Mouse (Mus musculus) MEL (cell line): ENCODE data around the gene Ccnh. TPM values are rescaled to one million over a fixed set of nuclear protein-coding genes. Genes with fewer than 3 reads are reported as not detected.
"Not testable (repeated sequence)": the region's sequence is repeated elsewhere in the genome, so short reads cannot be mapped to it uniquely, and the experiment has no call there.

Experiments used
- DNase-seq: peaks from one replicate; pipeline ENCODE4 v3.0.0; 2011; ENCODE audit warnings: low read depth, low spot score
- H3K27ac ChIP-seq: 2 replicates; pipeline ENCODE4 v1.5.1; 2012; ENCODE audit warnings: low read depth, mild to moderate bottlenecking, control low read depth, low read length, moderate library complexity; ENCODE audit not compliant: control insufficient read depth
- H3K27me3 ChIP-seq, 2 experiments: fragments of 150-350 bp in 1 of 2; sonication (generic) in 1 of 2; 2 replicates each; pipeline ENCODE4 v1.6.1; 2012; ENCODE audit warnings: low read length in 2 of 2, mild to moderate bottlenecking in 2 of 2, improper control_type of control experiment in 1 of 2, moderate library complexity in 1 of 2; ENCODE audit not compliant: insufficient read depth in 2 of 2, control insufficient read depth in 1 of 2
- H3K36me3 ChIP-seq, 2 experiments: 2 replicates each; pipeline ENCODE4 v1.6.1; 2012 to 2014; ENCODE audit warnings: low read length in 2 of 2, improper control_type of control experiment in 1 of 2, inconsistent platforms in 1 of 2, mild to moderate bottlenecking in 1 of 2; ENCODE audit not compliant: insufficient read depth in 2 of 2, control insufficient read depth in 1 of 2
- H3K4me1 ChIP-seq, 2 experiments: fragments of 150-350 bp in 1 of 2; sonication (generic) in 1 of 2; 2 replicates each; pipeline ENCODE4 v1.6.1; 2012; ENCODE audit warnings: low read length in 2 of 2, improper control_type of control experiment in 1 of 2, mild to moderate bottlenecking in 1 of 2; ENCODE audit not compliant: insufficient read depth in 2 of 2, control insufficient read depth in 1 of 2
- H3K4me3 ChIP-seq, 2 experiments: fragments of 150-350 bp in 1 of 2; sonication (generic) in 1 of 2; 2 replicates each; pipeline ENCODE4 v1.5.1; 2012; ENCODE audit warnings: low read depth in 2 of 2, low read length in 2 of 2, mild to moderate bottlenecking in 2 of 2, moderate library complexity in 2 of 2, control low read depth in 1 of 2, improper control_type of control experiment in 1 of 2; ENCODE audit not compliant: control insufficient read depth in 1 of 2, insufficient read depth in 1 of 2
- H3K79me2 ChIP-seq: 2 replicates; pipeline ENCODE4 v1.6.1; 2012; ENCODE audit warnings: mild to moderate bottlenecking, low read length, moderate library complexity; ENCODE audit not compliant: control insufficient read depth, poor library complexity, insufficient read depth
- H3K9ac ChIP-seq: 2 replicates; pipeline ENCODE4 v1.6.1; 2012; ENCODE audit warnings: low read depth, mild to moderate bottlenecking, control low read depth, low read length, moderate library complexity; ENCODE audit not compliant: control insufficient read depth, poor library complexity, severe bottlenecking
- H3K9me3 ChIP-seq: fragments of 150-350 bp; sonication (generic); replicated peaks from 2 replicates; pipeline ENCODE4 v1.6.1; 2012; ENCODE audit warnings: mild to moderate bottlenecking, low read length, improper control_type of control experiment, moderate library complexity; ENCODE audit not compliant: insufficient read depth
- CHD1 ChIP-seq: IDR thresholded peaks from 2 replicates; pipeline ENCODE4 v1.6.1; 2012; ENCODE audit warnings: low read depth, mild to moderate bottlenecking, inconsistent platforms, low read length, improper control_type of control experiment
- CTCF ChIP-seq, 3 experiments: IDR thresholded peaks in 2 of 3; conservative IDR thresholded peaks in 1 of 3; 2 replicates each; pipeline ENCODE4 v1.5.1; 2011 to 2012; ENCODE audit warnings: low read length in 3 of 3, low read depth in 2 of 3, mild to moderate bottlenecking in 2 of 3, improper control_type of control experiment in 1 of 3, inconsistent platforms in 1 of 3, mixed read lengths in 1 of 3, moderate library complexity in 1 of 3; ENCODE audit not compliant: control insufficient read depth in 1 of 3, insufficient read depth in 1 of 3, poor library complexity in 1 of 3, severe bottlenecking in 1 of 3
- E2F4 ChIP-seq: IDR thresholded peaks from 2 replicates; pipeline ENCODE4 v1.6.1; 2011; ENCODE audit warnings: low read depth, low read length, improper control_type of control experiment, borderline replicate concordance
- ELF1 ChIP-seq: IDR thresholded peaks from 2 replicates; pipeline ENCODE4 v1.6.1; 2014; ENCODE audit warnings: low read depth, mild to moderate bottlenecking, inconsistent platforms, low read length, improper control_type of control experiment, moderate library complexity
- EP300 ChIP-seq, 2 experiments: IDR thresholded peaks; 2 replicates each; pipeline ENCODE4 v1.6.1; 2011; ENCODE audit warnings: improper control_type of control experiment in 2 of 2, low read length in 2 of 2, low read depth in 1 of 2, mild to moderate bottlenecking in 1 of 2
- GABPA ChIP-seq: IDR thresholded peaks from 2 replicates; pipeline ENCODE4 v1.6.1; 2012; ENCODE audit warnings: low read depth, mild to moderate bottlenecking, inconsistent platforms, low read length, improper control_type of control experiment, moderate library complexity
- GATA1 ChIP-seq: IDR thresholded peaks from 2 replicates; pipeline ENCODE4 v1.6.1; 2011; ENCODE audit warnings: low read depth, low read length, improper control_type of control experiment
- JUND ChIP-seq: IDR thresholded peaks from 2 replicates; pipeline ENCODE4 v1.6.1; 2011; ENCODE audit warnings: low read depth, mild to moderate bottlenecking, improper control_type of control experiment, low read length
- KAT2A ChIP-seq: conservative IDR thresholded peaks from 2 replicates; pipeline ENCODE4 v1.6.1; 2012; ENCODE audit warnings: low read depth, low read length, improper control_type of control experiment, inconsistent platforms
- MAFK ChIP-seq: IDR thresholded peaks from 2 replicates; pipeline ENCODE4 v1.6.1; 2011; ENCODE audit warnings: low read depth, mild to moderate bottlenecking, low read length, improper control_type of control experiment, borderline replicate concordance
- MAX ChIP-seq: IDR thresholded peaks from 2 replicates; pipeline ENCODE4 v1.6.1; 2011; ENCODE audit warnings: low read length, improper control_type of control experiment
- MYB ChIP-seq: IDR thresholded peaks from 2 replicates; pipeline ENCODE4 v1.6.1; 2011; ENCODE audit warnings: mild to moderate bottlenecking, low read depth, low read length, improper control_type of control experiment
- NELFE ChIP-seq: IDR thresholded peaks from 2 replicates; pipeline ENCODE4 v1.6.1; 2011; ENCODE audit warnings: low read depth, low read length, improper control_type of control experiment
- NRF1 ChIP-seq: IDR thresholded peaks from 2 replicates; pipeline ENCODE4 v1.6.1; 2014; ENCODE audit warnings: low read depth, mild to moderate bottlenecking, inconsistent platforms, low read length, improper control_type of control experiment, moderate library complexity; ENCODE audit not compliant: poor library complexity, insufficient read depth, severe bottlenecking
- POLR2A ChIP-seq, 2 experiments: IDR thresholded peaks; 2 replicates each; pipeline ENCODE4 v1.6.1; 2011 to 2012; ENCODE audit warnings: low read length in 2 of 2, mild to moderate bottlenecking in 2 of 2, control low read depth in 1 of 2, improper control_type of control experiment in 1 of 2, low read depth in 1 of 2, moderate library complexity in 1 of 2; ENCODE audit not compliant: control insufficient read depth in 1 of 2, insufficient read depth in 1 of 2, poor library complexity in 1 of 2
- POLR2AphosphoS2 ChIP-seq: IDR thresholded peaks from 2 replicates; pipeline ENCODE4 v1.6.1; 2011; ENCODE audit warnings: low read length, improper control_type of control experiment
- POLR2AphosphoS5 ChIP-seq: IDR thresholded peaks from 2 replicates; pipeline ENCODE4 v1.6.1; 2012; ENCODE audit warnings: low read depth, borderline replicate concordance, mild to moderate bottlenecking, inconsistent platforms, low read length, moderate library complexity, mixed read lengths
- RAD21 ChIP-seq: IDR thresholded peaks from 2 replicates; pipeline ENCODE4 v1.6.1; 2011; ENCODE audit warnings: mild to moderate bottlenecking, low read depth, low read length, improper control_type of control experiment
- RCOR1 ChIP-seq: IDR thresholded peaks from 2 replicates; pipeline ENCODE4 v1.6.1; 2012; ENCODE audit warnings: low read depth, mild to moderate bottlenecking, inconsistent platforms, low read length, improper control_type of control experiment
- SMC3 ChIP-seq: IDR thresholded peaks from 2 replicates; pipeline ENCODE4 v1.6.1; 2011; ENCODE audit warnings: low read depth, low read length, improper control_type of control experiment
- TAL1 ChIP-seq: IDR thresholded peaks from 2 replicates; pipeline ENCODE4 v1.6.1; 2012; ENCODE audit warnings: mild to moderate bottlenecking, inconsistent platforms, low read length, moderate library complexity, mixed read lengths
- TCF12 ChIP-seq: IDR thresholded peaks from 2 replicates; pipeline ENCODE4 v1.6.1; 2014; ENCODE audit warnings: low read depth, mild to moderate bottlenecking, inconsistent platforms, low read length, improper control_type of control experiment, moderate library complexity
- UBTF ChIP-seq: IDR thresholded peaks from 2 replicates; pipeline ENCODE4 v1.6.1; 2012; ENCODE audit warnings: low read depth, mild to moderate bottlenecking, inconsistent platforms, low read length, improper control_type of control experiment, moderate library complexity, borderline replicate concordance; ENCODE audit not compliant: insufficient read depth
- USF1 ChIP-seq: IDR thresholded peaks from 2 replicates; pipeline ENCODE4 v1.6.1; 2014; ENCODE audit warnings: low read depth, mild to moderate bottlenecking, inconsistent platforms, low read length, improper control_type of control experiment, moderate library complexity
- USF2 ChIP-seq, 2 experiments: IDR thresholded peaks; 2 replicates each; pipeline ENCODE4 v1.6.1; 2011 to 2012; ENCODE audit warnings: improper control_type of control experiment in 2 of 2, low read length in 2 of 2, borderline replicate concordance in 1 of 2, inconsistent platforms in 1 of 2, low read depth in 1 of 2, mild to moderate bottlenecking in 1 of 2; ENCODE audit not compliant: insufficient read depth in 1 of 2
- ZC3H11A ChIP-seq: IDR thresholded peaks from 2 replicates; pipeline ENCODE4 v1.6.1; 2012; ENCODE audit warnings: low read depth, mild to moderate bottlenecking, inconsistent platforms, low read length, improper control_type of control experiment
- ZKSCAN1 ChIP-seq: IDR thresholded peaks from 2 replicates; pipeline ENCODE4 v1.6.1; 2012; ENCODE audit warnings: low read depth, mild to moderate bottlenecking, inconsistent platforms, low read length, improper control_type of control experiment, moderate library complexity
- ZNF384 ChIP-seq: IDR thresholded peaks from 2 replicates; pipeline ENCODE4 v1.6.1; 2012; ENCODE audit warnings: low read depth, mild to moderate bottlenecking, inconsistent platforms, low read length, improper control_type of control experiment
- polyA plus RNA-seq, 2 experiments: library from polyadenylated mRNA; stranded (reverse) in 1 of 2; unstranded in 1 of 2; fragments of >175 nt in 1 of 2; fragments of >200 nt in 1 of 2; gene quantifications; 2 replicates each; pipeline versions ENCODE4 v1.2.1 to v1.2.4; 2012; ENCODE audit warnings: low replicate concordance in 2 of 2, low read depth in 1 of 2; ENCODE audit not compliant: insufficient read length in 2 of 2, insufficient read depth in 1 of 2, missing spikeins in 1 of 2
- total RNA-seq: library from RNA; depleted of rRNA; stranded (reverse); fragments of 300-350 nt; gene quantifications from 2 replicates; pipeline ENCODE4 v1.2.3, GENCODE M21; 2012

Ccnh gene
- total and polyA plus RNA-seq, 3 experiments: 77.3 to 101 TPM; not detected in 1

DNA sequence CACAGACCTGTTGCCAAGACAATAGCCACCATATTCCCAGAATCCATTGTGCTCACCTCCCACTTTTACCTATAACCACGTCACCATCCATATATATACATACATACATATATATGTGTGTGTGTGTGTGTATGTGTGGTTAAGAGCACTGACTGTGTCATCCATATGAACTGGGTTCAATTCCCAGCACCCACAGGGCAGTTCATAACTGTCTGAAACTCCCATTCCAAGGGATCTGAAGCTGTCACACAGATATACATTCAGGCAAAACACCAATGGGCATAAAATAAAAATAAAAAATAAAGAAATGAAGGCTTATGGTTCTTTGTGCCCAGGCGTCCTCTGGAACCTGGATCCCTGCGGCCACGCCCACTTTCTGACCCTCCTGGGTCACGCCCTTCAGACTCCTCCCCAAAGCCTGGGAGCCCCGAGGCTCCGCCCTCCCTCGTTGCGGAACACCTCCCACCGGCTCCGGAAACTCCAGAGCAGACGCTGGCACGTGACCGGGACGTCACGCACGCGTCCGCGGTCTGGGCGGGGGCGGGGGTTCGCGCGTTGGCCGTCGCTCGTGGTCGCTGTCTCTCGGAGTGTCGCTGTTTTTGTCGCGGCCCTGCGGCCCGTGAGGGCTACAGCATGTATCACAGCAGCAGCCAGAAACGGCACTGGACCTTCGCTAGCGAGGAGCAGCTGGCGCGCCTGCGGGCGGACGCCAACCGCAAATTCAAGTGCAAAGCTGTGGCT, at the start of gene Ccnh (continued):
- TF ChIP-seq UBTF (no peak), GATA1 (no peak), GABPA (no peak), ELF1 (peak; percentile 64), SMC3 (no peak)

DNA sequence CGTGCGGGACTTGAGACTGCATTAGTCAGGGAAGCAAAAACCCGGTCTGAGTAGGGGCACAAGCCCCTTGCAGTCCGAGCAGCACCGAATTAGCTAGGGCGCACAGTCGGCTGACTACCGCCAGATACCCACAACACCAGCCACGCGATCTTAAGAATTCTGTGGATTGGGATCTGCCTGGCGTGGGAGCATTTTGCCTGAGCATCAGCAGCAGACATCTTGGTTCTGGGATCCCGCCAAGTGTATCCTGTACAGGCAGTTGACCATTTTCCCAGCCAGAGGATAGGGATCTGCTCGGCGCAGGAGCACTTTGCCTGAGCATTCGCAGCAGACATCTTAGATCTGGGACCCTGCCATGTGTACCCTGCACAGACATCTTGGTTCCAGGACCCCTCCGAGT, 45.8 kb upstream of the Ccnh start:
- H3K9me3 ChIP-seq, H3K9ac ChIP-seq, H3K27ac ChIP-seq, DNase-seq, H3K36me3 ChIP-seq, H3K79me2 ChIP-seq, H3K4me1 ChIP-seq, H3K4me3 ChIP-seq, H3K27me3 ChIP-seq: not testable (repeated sequence)

- no peak for DNase-seq
- no peaks in the 10 kb centered on the region for H3K4me1 ChIP-seq
Observed at GRCm38 (mm10) chr13:85146471-85146870, 42.7 kb upstream of the Ccnh start.

DNA sequence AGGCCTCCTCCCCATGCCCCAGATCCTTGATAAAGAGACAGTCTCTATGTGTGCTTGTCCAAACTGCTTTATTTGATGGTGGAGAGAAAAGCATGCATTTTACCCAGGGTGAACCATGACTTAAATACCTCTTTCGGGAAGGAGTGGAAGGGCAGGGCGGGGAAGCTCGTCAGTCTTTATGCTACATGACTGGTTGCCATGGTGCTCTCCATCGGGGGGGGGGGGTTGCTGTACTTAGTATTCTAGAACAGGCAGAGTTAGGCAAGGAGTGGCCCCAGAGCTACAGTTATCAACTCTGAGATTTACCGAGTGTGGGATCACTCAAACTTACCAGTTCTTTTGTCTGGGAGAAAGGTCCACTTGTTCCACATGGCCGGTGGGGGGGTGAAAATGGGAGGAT, 34.5 kb upstream of the Ccnh start:
- H3K9me3 ChIP-seq: no peaks in the 10 kb centered on the region
- TF ChIP-seq USF1: no peak
- TF ChIP-seq NELFE: no peak
- TF ChIP-seq E2F4: no peak
- TF ChIP-seq POLR2AphosphoS2: no peak
- TF ChIP-seq SMC3: no peak
- TF ChIP-seq GABPA: no peak
- no peak for TF ChIP-seq RAD21
- no peak for TF ChIP-seq MAX
- no peak for TF ChIP-seq ELF1
- no peak for TF ChIP-seq ZC3H11A
- TF ChIP-seq TAL1: no peak
- TF ChIP-seq POLR2AphosphoS5: no peak
- no peak for TF ChIP-seq RCOR1
- TF ChIP-seq POLR2A (IDR thresholded peaks at IDR 0.05; ENCODE audit: control insufficient read depth in 1 of 2, insufficient read depth in 1 of 2, low read depth in 1 of 2, low read length in 2 of 2, poor library complexity in 1 of 2): no peak
- TF ChIP-seq MYB: no peak
- TF ChIP-seq TCF12: no peak

More at GRCm38 (mm10) chr13:85146471-85146870, 42.7 kb upstream of the Ccnh start:
- H3K4me3 ChIP-seq: no peak overlapping the region
- no peaks in the 10 kb centered on the region for H3K27me3 ChIP-seq
- no peaks in the 10 kb centered on the region for H3K36me3 ChIP-seq
- no peaks in the 10 kb centered on the region for H3K79me2 ChIP-seq
- H3K27ac ChIP-seq: no peak overlapping the region
- H3K9ac ChIP-seq: no peak overlapping the region
- no peak for TF ChIP-seq ZKSCAN1
- TF ChIP-seq MAFK: no peak
- TF ChIP-seq NRF1: no peak
- TF ChIP-seq RAD21: no peak
- TF ChIP-seq CHD1: no peak
- no peak for TF ChIP-seq EP300 (IDR thresholded peaks at IDR 0.05; ENCODE audit: low read depth in 1 of 2, low read length in 2 of 2)
- no peak for TF ChIP-seq SMC3
- TF ChIP-seq KAT2A: no peak
- TF ChIP-seq GABPA: no peak
- TF ChIP-seq USF2 (IDR thresholded peaks at IDR 0.05; ENCODE audit: borderline replicate concordance in 1 of 2, insufficient read depth in 1 of 2, low read depth in 1 of 2, low read length in 2 of 2): no peak
- no peak for TF ChIP-seq JUND
- TF ChIP-seq ZNF384: no peak
- no peak for TF ChIP-seq USF1
- no peak for TF ChIP-seq POLR2AphosphoS2
- TF ChIP-seq CTCF (IDR thresholded peaks at IDR 0.05 in 2 of 3, conservative IDR thresholded peaks at IDR 0.05 in 1 of 3; ENCODE audit: control insufficient read depth in 1 of 3, insufficient read depth in 1 of 3, low read depth in 2 of 3, low read length in 3 of 3, poor library complexity in 1 of 3, severe bottlenecking in 1 of 3): no peak
- TF ChIP-seq MYB: no peak
- no peaks in the 10 kb centered on the region for H3K9me3 ChIP-seq

More for the DNA sequence above, 34.5 kb upstream of the Ccnh start:
- peaks cover 0 to under 1% of the 10 kb centered on the region in 2 experiments; a peak in 2 of 4 replicates for H3K36me3 ChIP-seq
- DNase-seq: no peak
- no peak overlapping the region for H3K27ac ChIP-seq
- no peak overlapping the region for H3K9ac ChIP-seq
- no peaks in the 10 kb centered on the region for H3K27me3 ChIP-seq
- no peaks in the 10 kb centered on the region for H3K79me2 ChIP-seq
- no peaks in the 10 kb centered on the region for H3K4me1 ChIP-seq
- no peak overlapping the region for H3K4me3 ChIP-seq
